Mouse (Mus musculus): ENCODE results near the gene Frmpd3.
"Not testable (repeated sequence)": the region's sequence is repeated elsewhere in the genome, so short reads cannot be mapped to it uniquely, and the experiment has no call there.

Frmpd3 gene

GRCm38 (mm10) chrX:140341656-140342392 is at the start of gene Frmpd3:
Gene Frmpd3 (plus strand): TSS chrX:140342263.
- no peak for DNase-seq (ENCODE audit: low spot score)

- no peak for DNase-seq (ENCODE audit: low spot score)
These were observed 38.3 kb upstream of the Frmpd3 start for GRCm38 (mm10) chrX:140303731-140304130.

GRCm38 (mm10) chrX:140305652-140306051 is 36.4 kb upstream of the Frmpd3 start:
- DNase-seq (ENCODE audit: low spot score): no peak

GRCm38 (mm10) chrX:140317931-140318330 is 24.1 kb upstream of the Frmpd3 start:
- DNase-seq (ENCODE audit: low spot score): no peak

- no peak for DNase-seq (ENCODE audit: low spot score)
These were observed 22.9 kb upstream of the Frmpd3 start for GRCm38 (mm10) chrX:140319131-140319530.

- DNase-seq (ENCODE audit: low spot score): not testable (repeated sequence)
These were observed 21.4 kb upstream of the Frmpd3 start for GRCm38 (mm10) chrX:140320671-140321070.

- no peak for DNase-seq (ENCODE audit: low spot score)
These were observed 515 bp downstream of the Frmpd3 start for GRCm38 (mm10) chrX:140342393-140343163.

- no peak for DNase-seq (ENCODE audit: low spot score)
These were observed 33.6 kb downstream of the Frmpd3 start for GRCm38 (mm10) chrX:140375628-140376027.

GRCm38 (mm10) chrX:140399986-140400385 is 57.9 kb downstream of the Frmpd3 start:
- DNase-seq (ENCODE audit: low spot score): no peak

GRCm38 (mm10) chrX:140402904-140403303 is 60.8 kb downstream of the Frmpd3 start:
- no peak for DNase-seq (ENCODE audit: low spot score)

GRCm38 (mm10) chrX:140406079-140406478 is 64.0 kb downstream of the Frmpd3 start:
- DNase-seq (ENCODE audit: low spot score): no peak

GRCm38 (mm10) chrX:140406501-140406900 is 64.4 kb downstream of the Frmpd3 start:
- DNase-seq (ENCODE audit: low spot score): no peak

- DNase-seq (ENCODE audit: low spot score): no peak
These were observed 65.5 kb downstream of the Frmpd3 start for GRCm38 (mm10) chrX:140407593-140407992.

GRCm38 (mm10) chrX:140418467-140418866 is 76.4 kb downstream of the Frmpd3 start:
- DNase-seq (ENCODE audit: low spot score): no peak

GRCm38 (mm10) chrX:140427124-140427523 is 85.1 kb downstream of the Frmpd3 start:
- no peak for DNase-seq (ENCODE audit: low spot score)

- no peak for DNase-seq (ENCODE audit: low spot score)
These were observed 86.2 kb downstream of the Frmpd3 start for GRCm38 (mm10) chrX:140428252-140428651.

GRCm38 (mm10) chrX:140429985-140430384 is 87.9 kb downstream of the Frmpd3 start:
- DNase-seq (ENCODE audit: low spot score): no peak

- no peak for DNase-seq (ENCODE audit: low spot score)
These were observed 88.4 kb downstream of the Frmpd3 start for GRCm38 (mm10) chrX:140430506-140430905.

GRCm38 (mm10) chrX:140431981-140432380 is 89.9 kb downstream of the Frmpd3 start:
- no peak for DNase-seq (ENCODE audit: low spot score)

GRCm38 (mm10) chrX:140432786-140433185 is 90.7 kb downstream of the Frmpd3 start:
- no peak for DNase-seq (ENCODE audit: low spot score)

- no peak for DNase-seq (ENCODE audit: low spot score)
These were observed 95.8 kb downstream of the Frmpd3 start for GRCm38 (mm10) chrX:140437906-140438305.

- no peak for DNase-seq (ENCODE audit: low spot score)
These were observed 103.5 kb downstream of the Frmpd3 start for GRCm38 (mm10) chrX:140445551-140445950.

- no peak for DNase-seq (ENCODE audit: low spot score)
These were observed 108.0 kb downstream of the Frmpd3 start for GRCm38 (mm10) chrX:140450071-140450470.

Data from testis, postnatal 10 days (tissue).